ENCODE assay signal across 20 mouse cellular contexts in the genomic region with DNA sequence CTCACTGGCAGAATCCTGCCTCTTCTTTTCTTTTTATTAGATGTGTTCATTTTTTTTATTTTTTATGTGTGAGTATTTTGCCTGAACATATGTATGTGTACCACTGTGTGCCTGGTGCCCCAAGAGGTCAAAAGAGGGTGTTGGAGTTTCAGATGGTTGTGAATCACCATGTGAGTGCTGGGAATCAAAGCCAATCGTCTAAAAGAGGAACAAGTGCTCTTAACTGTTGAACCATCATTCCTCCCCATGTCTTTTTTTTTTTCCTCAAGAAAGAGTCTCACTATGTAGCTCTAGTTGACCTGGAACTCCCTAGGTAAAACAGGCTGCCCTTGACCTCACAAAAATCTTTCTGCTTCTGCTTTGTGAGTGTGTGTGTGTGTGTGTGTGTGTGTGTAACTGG.
"Had no signal": no experiment of that assay in that cellular context is flagged by ENCODE, and none has a peak within 500 bp of the region (broad histone marks: within the 10 kb centered on the region; RNA-seq: fewer than 3 reads in every experiment).

No protein-coding gene starts in this region.

- H3K4me3 ChIP-seq: limb, embryonic 12.5 days; limb, embryonic 15.5 days; midbrain, embryonic 12.5 days; midbrain, embryonic 15.5 days; neural tube, embryonic 12.5 days; neural tube, embryonic 15.5 days had no signal

- ATAC-seq: liver, postnatal 0 days; midbrain, embryonic 15.5 days had no signal

- H3K27me3 ChIP-seq: limb, embryonic 15.5 days; midbrain, embryonic 15.5 days; neural tube, embryonic 15.5 days had no signal

- H3K27ac ChIP-seq: limb, embryonic 12.5 days; liver, embryonic 14.5 days; macrophage; midbrain, embryonic 15.5 days; neural tube, embryonic 12.5 days; neural tube, embryonic 15.5 days; stomach, postnatal 0 days had no signal

- DNase-seq: kidney, postnatal 14 days; left cerebral cortex, postnatal 4 days; liver, postnatal 0 days; lung, embryonic 14.5 days; right cerebral cortex, adult 18-20 months; right cerebral cortex, postnatal 14 days; right cerebral cortex, postnatal 4 days; thymus, adult 2 months; thymus, postnatal 14 days; thymus, postnatal 4 days had no signal

- H3K4me2 ChIP-seq: limb, embryonic 12.5 days; liver, embryonic 11.5 days; lung, embryonic 14.5 days; midbrain, embryonic 12.5 days; midbrain, embryonic 15.5 days; neural tube, embryonic 12.5 days; neural tube, embryonic 15.5 days had no signal

- H3K9me3 ChIP-seq: limb, embryonic 12.5 days; limb, embryonic 15.5 days; midbrain, embryonic 12.5 days; midbrain, embryonic 15.5 days; neural tube, embryonic 12.5 days; neural tube, embryonic 15.5 days had no signal

- H3K36me3 ChIP-seq: limb, embryonic 12.5 days; limb, embryonic 15.5 days; midbrain, embryonic 12.5 days; midbrain, embryonic 15.5 days; neural tube, embryonic 12.5 days had no signal

- H3K9ac ChIP-seq: limb, embryonic 12.5 days; limb, embryonic 15.5 days; liver, embryonic 14.5 days; liver, postnatal 0 days; lung, embryonic 14.5 days; midbrain, embryonic 12.5 days; midbrain, embryonic 15.5 days; neural tube, embryonic 12.5 days; neural tube, embryonic 15.5 days had no signal
